In the genomic region with DNA sequence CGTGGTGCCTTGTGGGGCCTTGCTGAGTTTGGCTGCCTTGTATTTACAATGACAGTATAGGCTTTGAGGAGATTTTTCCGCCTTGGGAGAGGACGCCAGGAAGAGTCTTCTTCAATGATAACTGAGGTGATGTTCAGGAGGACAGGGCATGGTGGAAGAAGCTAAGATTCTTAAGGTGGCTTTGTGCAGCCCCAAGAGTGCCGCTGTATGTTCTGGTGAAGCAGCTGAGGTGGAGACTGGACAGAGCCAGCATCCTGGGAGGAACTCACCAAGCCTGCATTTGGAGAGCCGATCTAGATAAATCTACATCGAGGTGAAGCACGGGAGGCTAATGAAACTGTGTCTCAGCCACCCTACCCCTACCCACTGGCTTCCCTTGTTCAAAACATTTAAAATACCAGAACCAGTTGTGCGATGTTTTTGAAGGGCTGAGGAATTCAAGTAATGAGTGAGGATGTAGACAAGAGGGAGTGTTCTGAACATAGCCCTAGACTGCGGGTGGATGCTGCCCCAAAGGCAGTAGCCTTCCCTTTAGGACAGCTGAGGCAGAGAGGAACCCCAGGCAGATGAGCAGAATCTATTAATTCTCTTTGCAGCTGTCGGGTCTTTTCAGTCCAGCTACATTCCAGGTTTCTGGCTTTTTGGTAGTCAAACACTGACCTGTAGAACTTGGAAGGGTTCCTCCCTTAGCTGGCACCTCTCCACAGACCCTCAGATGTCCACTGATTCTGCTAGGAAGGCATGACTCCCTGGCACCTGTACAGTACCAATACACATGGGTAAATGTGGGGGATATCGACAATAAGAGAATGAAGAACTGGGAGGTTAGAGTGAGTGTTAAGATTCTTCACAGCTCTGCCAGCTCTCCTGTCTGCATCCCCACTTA, we compare ENCODE assay signal across 8 mouse cellular contexts. TPM values are rescaled to one million over a fixed set of nuclear protein-coding genes. Genes with fewer than 3 reads are reported as not detected.
DNase-seq lines count a peak whose midpoint lies in the region; ATAC-seq and TF ChIP-seq lines count a peak whose summit lies in the region.

No protein-coding gene starts in this region.

- no peak for TF ChIP-seq CTCF in embryonic fibroblast, embryonic 13.5 days (IDR thresholded peaks at IDR 0.05; ENCODE audit: borderline replicate concordance, insufficient read depth, low read length)
- no peak for TF ChIP-seq CTCF in intestine, postnatal 0 days (IDR thresholded peaks at IDR 0.05; ENCODE audit: low read depth)

- H3K27me3 ChIP-seq in heart, embryonic 11.5 days (ENCODE audit: control insufficient read depth, insufficient read depth, low read length), result no peaks in the 10 kb centered on the region
- H3K27me3 ChIP-seq in intestine, postnatal 0 days (replicated peaks; ENCODE audit: control insufficient read depth, insufficient read depth, low read length), result no peaks in the 10 kb centered on the region
- no peaks in the 10 kb centered on the region for H3K27me3 ChIP-seq in neural tube, embryonic 14.5 days (ENCODE audit: control insufficient read depth, insufficient read depth, low read length)

- in situ Hi-C loops in ES-E14 (cut with MboI; ENCODE audit: low sequenced_read_pairs in 2 of 2, unreplicated experiment in 2 of 2), result no loop called here

- no peak for DNase-seq in heart, adult 8-10 months (ENCODE audit: low spot score)
- DNase-seq in ES-E14 (ENCODE audit: low read depth, low spot score), result no peak
- DNase-seq in B cell, adult 2 months, result no peak
- no peak for DNase-seq in left cerebral cortex, adult 11 months (ENCODE audit: low spot score)

- peak overlapping the region; percentile 81 for H3K4me3 ChIP-seq in heart, embryonic 11.5 days (ENCODE audit: low read depth, low read length)
- H3K4me3 ChIP-seq in ES-E14 (ENCODE audit: insufficient read depth in 1 of 2, low read depth in 1 of 2, low read length in 2 of 2, poor library complexity in 1 of 2, severe bottlenecking in 1 of 2), result peak overlapping the region; percentile 65 to 77
- peak overlapping the region; percentile 20 for H3K4me3 ChIP-seq in embryonic fibroblast, embryonic 13.5 days (ENCODE audit: insufficient read depth, low read length)
- peak overlapping the region; percentile 94 for H3K4me3 ChIP-seq in intestine, postnatal 0 days (ENCODE audit: low read depth, low read length)
- peak overlapping the region; percentile 68 for H3K4me3 ChIP-seq in neural tube, embryonic 14.5 days (ENCODE audit: low read depth, low read length)

- 44% methylated on average over 11 of the region's 11 CpGs for WGBS in heart, embryonic 11.5 days (ENCODE audit: insufficient replicate concordance)
- WGBS in intestine, postnatal 0 days, result 41% methylated on average over 11 of the region's 11 CpGs
- WGBS in neural tube, embryonic 14.5 days, result 47% methylated on average over 11 of the region's 11 CpGs

- H3K9me3 ChIP-seq in heart, embryonic 11.5 days (replicated peaks; ENCODE audit: control insufficient read depth, low read length), result no peaks in the 10 kb centered on the region
- no peaks in the 10 kb centered on the region for H3K9me3 ChIP-seq in ES-E14 (ENCODE audit: control insufficient read depth, insufficient read depth, low read depth, low read length)
- no peaks in the 10 kb centered on the region for H3K9me3 ChIP-seq in intestine, postnatal 0 days (ENCODE audit: control insufficient read depth)
- H3K9me3 ChIP-seq in neural tube, embryonic 14.5 days (ENCODE audit: control insufficient read depth, low read length), result no peaks in the 10 kb centered on the region

- no peak; the same call in 1 of the 2 replicates for TF ChIP-seq POLR2A in embryonic fibroblast, embryonic 13.5 days (IDR thresholded peaks at IDR 0.05; ENCODE audit: low read depth, low read length)

- H3K4me1 ChIP-seq in heart, embryonic 11.5 days (ENCODE audit: control insufficient read depth, insufficient read depth, low read length), result peaks cover 12% of the 10 kb centered on the region
- H3K4me1 ChIP-seq in ES-E14 (ENCODE audit: control insufficient read depth in 2 of 2, insufficient read depth in 2 of 2, low read length in 2 of 2, poor library complexity in 1 of 2), result peaks cover 3 to 4% of the 10 kb centered on the region in 2 experiments; a peak in 1 of 4 replicates
- peaks cover 15% of the 10 kb centered on the region for H3K4me1 ChIP-seq in embryonic fibroblast, embryonic 13.5 days (ENCODE audit: control insufficient read depth, insufficient read depth, low read length)
- H3K4me1 ChIP-seq in intestine, postnatal 0 days (replicated peaks; ENCODE audit: control insufficient read depth, insufficient read depth, low read length), result peaks cover 22% of the 10 kb centered on the region
- H3K4me1 ChIP-seq in neural tube, embryonic 14.5 days (ENCODE audit: control insufficient read depth, insufficient read depth, low read length), result peaks cover 20% of the 10 kb centered on the region

- no peaks in the 10 kb centered on the region for H3K36me3 ChIP-seq in heart, embryonic 11.5 days (ENCODE audit: control insufficient read depth, insufficient read depth, low read length)
- peaks cover 2% of the 10 kb centered on the region; the same call in 1 of the 2 replicates for H3K36me3 ChIP-seq in ES-E14 (ENCODE audit: control insufficient read depth, insufficient read depth, low read length, poor library complexity, severe bottlenecking)
- H3K36me3 ChIP-seq in intestine, postnatal 0 days (ENCODE audit: control insufficient read depth, insufficient read depth), result no peaks in the 10 kb centered on the region
- no peaks in the 10 kb centered on the region for H3K36me3 ChIP-seq in neural tube, embryonic 14.5 days (ENCODE audit: control insufficient read depth, insufficient read depth, low read length)

- H3K9ac ChIP-seq in heart, embryonic 11.5 days (ENCODE audit: low read depth, low read length), result peak overlapping the region; percentile 74
- H3K9ac ChIP-seq in ES-E14 (ENCODE audit: insufficient read depth, low read depth, low read length, poor library complexity, severe bottlenecking), result peak overlapping the region; percentile 98
- H3K9ac ChIP-seq in intestine, postnatal 0 days (ENCODE audit: low read depth, low read length), result peak overlapping the region; percentile 57; the same call in 1 of the 2 replicates
- no peak overlapping the region; the same call in 1 of the 2 replicates for H3K9ac ChIP-seq in neural tube, embryonic 14.5 days (replicated peaks; ENCODE audit: low read depth, low read length)

- H3K27ac ChIP-seq in heart, embryonic 11.5 days (ENCODE audit: low read depth, low read length), result peak overlapping the region; percentile 95
- H3K27ac ChIP-seq in ES-E14 (ENCODE audit: insufficient read depth, low read depth, low read length, poor library complexity, severe bottlenecking), result peak overlapping the region; percentile 99
- peak overlapping the region; percentile 95 for H3K27ac ChIP-seq in embryonic fibroblast, embryonic 13.5 days (ENCODE audit: insufficient read depth, low read length)
- H3K27ac ChIP-seq in intestine, postnatal 0 days (ENCODE audit: low read depth, low read length), result peak overlapping the region; percentile 97
- peak overlapping the region; percentile 67; the same call in 1 of the 2 replicates for H3K27ac ChIP-seq in neural tube, embryonic 14.5 days (ENCODE audit: low read depth, low read length)

- peak overlapping the region; percentile 75 for H3K4me2 ChIP-seq in heart, embryonic 11.5 days
- peak overlapping the region; percentile 80 for H3K4me2 ChIP-seq in intestine, postnatal 0 days (replicated peaks; ENCODE audit: low read depth)
- H3K4me2 ChIP-seq in neural tube, embryonic 14.5 days (ENCODE audit: low read depth, low read length), result peak overlapping the region; percentile 81

- ATAC-seq in heart, embryonic 11.5 days (replicated peaks; ENCODE audit: insufficient number of reproducible peaks, low FRiP score, low TSS enrichment), result no peak
- no peak for ATAC-seq in intestine, postnatal 0 days
- no peak for ATAC-seq in neural tube, embryonic 14.5 days (ENCODE audit: low read depth)

TF ChIP-seq in ES-E14, 5 proteins besides CTCF, POLR2A, EP300 and RAD21:
- no peak for TF ChIP-seq CHD2 (IDR thresholded peaks at IDR 0.05; ENCODE audit: low read depth, low read length)
- no peak for TF ChIP-seq MAFK (IDR thresholded peaks at IDR 0.05; ENCODE audit: insufficient read depth, low read depth, low read length)
- TF ChIP-seq ZNF384 (IDR thresholded peaks at IDR 0.05; ENCODE audit: low read depth, low read length), result no peak
- no peak for TF ChIP-seq HCFC1 (IDR thresholded peaks at IDR 0.05; ENCODE audit: borderline replicate concordance, insufficient read depth, low read length)
- no peak for TF ChIP-seq ZC3H11A (IDR thresholded peaks at IDR 0.05; ENCODE audit: borderline replicate concordance, low read depth, low read length)

RNA-seq across cellular contexts. Expression of gene Txn1, which starts 1.2 kb away (rescaled TPM):
- 318 and 328 TPM in 2 replicates for polyA plus RNA-seq in heart, embryonic 11.5 days (2014; fragmentation: Nextera tagmentation; extraction: Ambion mirVana)
- total RNA-seq in heart, adult 8-10 months (2022), result 100 to 1,000 TPM; 104 to 107 (median 106) TPM
- total RNA-seq in ES-E14 (2012; rRNA removed), result 269 and 401 TPM in 2 replicates
- 295 and 311 TPM in 2 replicates for polyA plus RNA-seq in embryonic fibroblast, embryonic 13.5 days (2011; ENCODE audit: insufficient read length, low read depth, missing spikeins)
- polyA plus RNA-seq in intestine, postnatal 0 days (2015; fragmentation: Nextera tagmentation; extraction: Ambion mirVana), result 702 and 713 TPM in 2 replicates
- polyA plus RNA-seq in neural tube, embryonic 14.5 days (2014; fragmentation: Nextera tagmentation; extraction: Ambion mirVana), result 272 and 294 TPM in 2 replicates

RNA-seq across cellular contexts. Expression of gene D630039A03Rik, which starts 41.3 kb away (rescaled TPM):
- polyA plus RNA-seq in heart, embryonic 11.5 days (2014; fragmentation: Nextera tagmentation; extraction: Ambion mirVana), result 0.07 and 0.10 TPM in 2 replicates
- total RNA-seq in heart, adult 8-10 months (2022), result under 1 TPM; 0.09 to 0.25 (median 0.18) TPM
- 0.27 and 0.74 TPM in 2 replicates for total RNA-seq in ES-E14 (2012; rRNA removed)
- polyA plus RNA-seq in embryonic fibroblast, embryonic 13.5 days (2011; ENCODE audit: insufficient read length, low read depth, missing spikeins), result not detected in 2 replicates
- polyA plus RNA-seq in intestine, postnatal 0 days (2015; fragmentation: Nextera tagmentation; extraction: Ambion mirVana), result 6.6 and 7.0 TPM in 2 replicates
- 0.33 and 0.39 TPM in 2 replicates for polyA plus RNA-seq in neural tube, embryonic 14.5 days (2014; fragmentation: Nextera tagmentation; extraction: Ambion mirVana)

RNA-seq across cellular contexts. Expression of gene Txndc8, which starts 51.5 kb away (rescaled TPM):
- polyA plus RNA-seq in heart, embryonic 11.5 days (2014; fragmentation: Nextera tagmentation; extraction: Ambion mirVana), result not detected in 2 replicates
- total RNA-seq in heart, adult 8-10 months (2022), result not detected
- total RNA-seq in ES-E14 (2012; rRNA removed), result not detected in 2 replicates
- polyA plus RNA-seq in embryonic fibroblast, embryonic 13.5 days (2011; ENCODE audit: insufficient read length, low read depth, missing spikeins), result not detected in 2 replicates
- not detected in 2 replicates for polyA plus RNA-seq in intestine, postnatal 0 days (2015; fragmentation: Nextera tagmentation; extraction: Ambion mirVana)
- not detected in 2 replicates for polyA plus RNA-seq in neural tube, embryonic 14.5 days (2014; fragmentation: Nextera tagmentation; extraction: Ambion mirVana)

Comparison
In these comparisons a context has a peak if more than half of its experiments do, and no peak if none do; other contexts are left out.
1. H3K4me3 ChIP-seq: peak in every context shown above with its lines; median percentile 94 in intestine, postnatal 0 days; 81 in heart, embryonic 11.5 days; 71 in ES-E14; 68 in neural tube, embryonic 14.5 days; 20 in embryonic fibroblast, embryonic 13.5 days.